Mouse (Mus musculus): ENCODE data around the gene Pcp4l1. TPM values are rescaled to one million over a fixed set of nuclear protein-coding genes. Genes with fewer than 3 reads are reported as not detected.
A peak's percentile ranks its signal among the peaks of the same experiment; 100 is the strongest.
"Not testable (repeated sequence)": the region's sequence is repeated elsewhere in the genome, so short reads cannot be mapped to it uniquely, and the experiment has no call there.

Pcp4l1 gene
- polyA plus RNA-seq, 1 experiment from 2014 or later: 32.0 TPM

GRCm38 (mm10) chr1:171162526-171162925 is 33.5 kb downstream of the Pcp4l1 start:
- no peak overlapping the region for H3K9ac ChIP-seq (ENCODE audit: low read length)
- H3K9me3 ChIP-seq (ENCODE audit: control insufficient read depth, low read length): no peaks in the 10 kb centered on the region
- peaks cover 12% of the 10 kb centered on the region for H3K27me3 ChIP-seq (ENCODE audit: control insufficient read depth, insufficient read depth, low read length)
- DNase-seq (ENCODE audit: low spot score, missing footprints): no peak
- WGBS: 89% methylated on average over 3 of the region's 3 CpGs
- H3K4me2 ChIP-seq: no peak overlapping the region
- H3K4me3 ChIP-seq (ENCODE audit: low read depth, low read length): no peak overlapping the region
- H3K36me3 ChIP-seq (ENCODE audit: control insufficient read depth, insufficient read depth, low read length): no peaks in the 10 kb centered on the region
- ATAC-seq (ENCODE audit: low FRiP score): no peak
- no peak overlapping the region for H3K27ac ChIP-seq (ENCODE audit: low read depth, low read length)
- H3K4me1 ChIP-seq (ENCODE audit: control insufficient read depth, insufficient read depth, low read length): 0 out of 2 replicates have a peak, but pooled peaks cover 3% of the 10 kb centered on the region

- H3K36me3 ChIP-seq (ENCODE audit: control insufficient read depth, insufficient read depth, low read length): no peaks in the 10 kb centered on the region
- ATAC-seq (ENCODE audit: low FRiP score) (peak; percentile 50; the same call in 1 of the 2 replicates), DNase-seq (ENCODE audit: low spot score, missing footprints) (no peak)
- 0 out of 2 replicates have a peak, but pooled peaks cover 3% of the 10 kb centered on the region for H3K4me1 ChIP-seq (ENCODE audit: control insufficient read depth, insufficient read depth, low read length)
- H3K27me3 ChIP-seq (ENCODE audit: control insufficient read depth, insufficient read depth, low read length): peaks cover 12% of the 10 kb centered on the region
- no peaks in the 10 kb centered on the region for H3K9me3 ChIP-seq (ENCODE audit: control insufficient read depth, low read length)
- H3K27ac ChIP-seq (ENCODE audit: low read depth, low read length): no peak overlapping the region
- no peak overlapping the region for H3K4me3 ChIP-seq (ENCODE audit: low read depth, low read length)
- peak overlapping the region; percentile 43 for H3K4me2 ChIP-seq
- 0 out of 2 replicates have a peak overlapping the region, but pooled peaks have one; percentile 9 for H3K9ac ChIP-seq (ENCODE audit: low read length)
- WGBS: 3% methylated on average over 15 of the region's 15 CpGs
These were observed 36.5 kb downstream of the Pcp4l1 start for GRCm38 (mm10) chr1:171159485-171159975.

- Histone ChIP-seq H3K27me3 (ENCODE audit: control insufficient read depth, insufficient read depth, low read length) (peaks cover 12% of the 10 kb centered on the region), H3K36me3 (ENCODE audit: control insufficient read depth, insufficient read depth, low read length) (no peaks in the 10 kb centered on the region), H3K4me2 (no peak overlapping the region), H3K27ac (ENCODE audit: low read depth, low read length) (no peak overlapping the region), H3K4me1 (ENCODE audit: control insufficient read depth, insufficient read depth, low read length) (0 out of 2 replicates have a peak, but pooled peaks cover 3% of the 10 kb centered on the region), H3K9ac (ENCODE audit: low read length) (no peak overlapping the region), H3K9me3 (ENCODE audit: control insufficient read depth, low read length) (no peaks in the 10 kb centered on the region), H3K4me3 (ENCODE audit: low read depth, low read length) (no peak overlapping the region)
- ATAC-seq (ENCODE audit: low FRiP score) (no peak), DNase-seq (ENCODE audit: low spot score, missing footprints) (no peak)
These were observed 38.1 kb downstream of the Pcp4l1 start for GRCm38 (mm10) chr1:171157965-171158364.

- no peak overlapping the region for H3K27ac ChIP-seq (ENCODE audit: low read depth, low read length)
- 66% methylated on average over 3 of the region's 3 CpGs for WGBS
These were observed 39.4 kb downstream of the Pcp4l1 start for GRCm38 (mm10) chr1:171156644-171157043.

GRCm38 (mm10) chr1:171151966-171152365 is 44.1 kb downstream of the Pcp4l1 start:
- Histone ChIP-seq H3K9me3 (ENCODE audit: control insufficient read depth, low read length) (no peaks in the 10 kb centered on the region), H3K4me3 (ENCODE audit: low read depth, low read length) (no peak overlapping the region), H3K9ac (ENCODE audit: low read length) (no peak overlapping the region), H3K4me1 (ENCODE audit: control insufficient read depth, insufficient read depth, low read length) (peaks cover 11% of the 10 kb centered on the region), H3K36me3 (ENCODE audit: control insufficient read depth, insufficient read depth, low read length) (no peaks in the 10 kb centered on the region), H3K27ac (ENCODE audit: low read depth, low read length) (no peak overlapping the region), H3K4me2 (no peak overlapping the region), H3K27me3 (ENCODE audit: control insufficient read depth, insufficient read depth, low read length) (no peaks in the 10 kb centered on the region)
- no peak for DNase-seq (ENCODE audit: low spot score, missing footprints)
- ATAC-seq (ENCODE audit: low FRiP score): no peak
- WGBS: 85% methylated on average over 4 of the region's 4 CpGs

More at GRCm38 (mm10) chr1:171156644-171157043, 39.4 kb downstream of the Pcp4l1 start:
- Histone ChIP-seq H3K4me2 (no peak overlapping the region), H3K36me3 (ENCODE audit: control insufficient read depth, insufficient read depth, low read length) (no peaks in the 10 kb centered on the region), H3K9ac (ENCODE audit: low read length) (no peak overlapping the region), H3K4me3 (ENCODE audit: low read depth, low read length) (no peak overlapping the region), H3K9me3 (ENCODE audit: control insufficient read depth, low read length) (no peaks in the 10 kb centered on the region), H3K27me3 (ENCODE audit: control insufficient read depth, insufficient read depth, low read length) (peaks cover 12% of the 10 kb centered on the region), H3K4me1 (ENCODE audit: control insufficient read depth, insufficient read depth, low read length) (0 out of 2 replicates have a peak, but pooled peaks cover 3% of the 10 kb centered on the region)
- DNase-seq (ENCODE audit: low spot score, missing footprints) (no peak), ATAC-seq (ENCODE audit: low FRiP score) (no peak)

GRCm38 (mm10) chr1:171150838-171151391 is 45.2 kb downstream of the Pcp4l1 start:
- Histone ChIP-seq H3K27ac (ENCODE audit: low read depth, low read length) (no peak overlapping the region), H3K36me3 (ENCODE audit: control insufficient read depth, insufficient read depth, low read length) (no peaks in the 10 kb centered on the region), H3K9me3 (ENCODE audit: control insufficient read depth, low read length) (no peaks in the 10 kb centered on the region), H3K27me3 (ENCODE audit: control insufficient read depth, insufficient read depth, low read length) (no peaks in the 10 kb centered on the region), H3K9ac (ENCODE audit: low read length) (peak overlapping the region; percentile 88), H3K4me3 (ENCODE audit: low read depth, low read length) (peak overlapping the region; percentile 83), H3K4me2 (peak overlapping the region; percentile 76), H3K4me1 (ENCODE audit: control insufficient read depth, insufficient read depth, low read length) (peaks cover 11% of the 10 kb centered on the region)
- ATAC-seq (ENCODE audit: low FRiP score) (peak; percentile 41), DNase-seq (ENCODE audit: low spot score, missing footprints) (no peak)
- 7% methylated on average over 18 of the region's 18 CpGs for WGBS

- ATAC-seq (ENCODE audit: low FRiP score) (peak; percentile 99), DNase-seq (ENCODE audit: low spot score, missing footprints) (peak; percentile 99)
- H3K27me3 ChIP-seq (ENCODE audit: control insufficient read depth, insufficient read depth, low read length): no peaks in the 10 kb centered on the region
- peak within 1 kb of the TSS; percentile 49; the same call in 1 of the 2 replicates for H3K27ac ChIP-seq (ENCODE audit: low read depth, low read length)
- 0 out of 2 replicates have a peak, but pooled peaks cover 2% of the 10 kb centered on the region for H3K36me3 ChIP-seq (ENCODE audit: control insufficient read depth, insufficient read depth, low read length)
- peak within 1 kb of the TSS; percentile 88 for H3K9ac ChIP-seq (ENCODE audit: low read length)
- H3K4me3 ChIP-seq (ENCODE audit: low read depth, low read length): peak within 1 kb of the TSS; percentile 83
- H3K4me2 ChIP-seq: peak within 1 kb of the TSS; percentile 88
- WGBS: under 1% methylated on average over 34 of the region's 34 CpGs
- no peaks in the 10 kb centered on the region for H3K9me3 ChIP-seq (ENCODE audit: control insufficient read depth, low read length)
- H3K4me1 ChIP-seq (ENCODE audit: control insufficient read depth, insufficient read depth, low read length): peaks cover 11% of the 10 kb centered on the region
These were observed 45.9 kb downstream of the Pcp4l1 start, which contains the start of the genes Sdhc and Mpz for GRCm38 (mm10) chr1:171149974-171150760. Gene Sdhc, minus strand, starts transcription at chr1:171150603. Gene Mpz, plus strand, starts transcription at chr1:171150711.

- WGBS: 92% methylated on average over 9 of the region's 11 CpGs
- H3K4me1 ChIP-seq (ENCODE audit: control insufficient read depth, insufficient read depth, low read length); H3K9ac ChIP-seq (ENCODE audit: low read length); ATAC-seq (ENCODE audit: low FRiP score); H3K27ac ChIP-seq (ENCODE audit: low read depth, low read length); H3K4me2 ChIP-seq; H3K27me3 ChIP-seq (ENCODE audit: control insufficient read depth, insufficient read depth, low read length); H3K9me3 ChIP-seq (ENCODE audit: control insufficient read depth, low read length); H3K36me3 ChIP-seq (ENCODE audit: control insufficient read depth, insufficient read depth, low read length); DNase-seq (ENCODE audit: low spot score, missing footprints); H3K4me3 ChIP-seq (ENCODE audit: low read depth, low read length): not testable (repeated sequence)
These were observed 53.1 kb downstream of the Pcp4l1 start for GRCm38 (mm10) chr1:171142981-171143380.
